Mouse (Mus musculus): Measurements from ENCODE around the gene Dtl.
A peak's percentile ranks its signal among the peaks of the same experiment; 100 is the strongest.

DNA sequence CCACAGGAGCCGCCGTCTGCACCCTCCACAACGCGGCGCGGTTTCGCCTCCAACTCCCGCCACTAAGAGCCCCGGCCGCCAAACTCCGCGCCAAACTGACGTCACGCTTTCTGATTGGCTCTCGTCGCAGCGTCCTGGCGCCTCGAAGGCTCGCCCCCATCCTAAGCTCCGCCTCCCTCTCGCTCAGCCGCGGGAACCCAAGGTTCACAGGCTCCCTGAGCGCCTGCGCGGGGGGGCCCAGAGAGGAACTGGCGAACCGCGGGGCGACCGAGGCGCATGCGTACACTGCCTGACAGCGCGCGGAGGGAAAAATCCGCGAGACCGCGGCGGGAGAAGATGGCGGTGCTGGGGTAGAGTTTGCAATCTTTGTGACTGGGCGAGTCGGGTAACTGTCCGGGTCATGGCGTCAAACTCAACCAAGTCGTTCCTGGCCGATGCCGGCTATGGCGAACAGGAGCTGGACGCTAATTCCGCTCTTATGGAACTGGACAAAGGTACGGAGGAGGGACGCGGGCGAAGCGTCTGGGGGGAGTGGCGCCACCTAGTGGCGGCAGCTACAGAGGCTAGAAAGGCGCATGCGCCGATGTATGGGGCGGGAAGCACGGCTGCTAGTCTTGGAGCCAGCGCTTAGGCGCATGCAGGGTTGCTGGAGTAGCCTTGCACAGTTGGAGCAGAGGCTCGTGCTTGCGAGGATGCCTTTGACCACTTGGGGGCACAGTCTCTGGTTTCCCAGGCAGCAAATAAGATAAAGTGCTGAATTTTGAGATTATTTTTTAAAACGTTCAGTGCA, at the start of gene Dtl, which contains the start of gene Ints7:
- TF ChIP-seq ZC3H11A (IDR thresholded peaks at IDR 0.05; ENCODE audit: borderline replicate concordance, low read depth, low read length): peak; percentile 43; the same call in 1 of the 2 replicates
- no peak; the same call in 1 of the 2 replicates for TF ChIP-seq HCFC1 (IDR thresholded peaks at IDR 0.05; ENCODE audit: borderline replicate concordance, insufficient read depth, low read length)
- TF ChIP-seq ZNF384 (IDR thresholded peaks at IDR 0.05; ENCODE audit: low read depth, low read length): no peak
